Mouse (Mus musculus) lung, postnatal 4 days (tissue): ENCODE results near the gene Slc4a4.

Experiments
- DNase-seq, 2 experiments: peaks; one replicate each; pipeline ENCODE4 v3.0.0; 2021

Slc4a4 gene

GRCm38 (mm10) chr5:89198501-89198900 lies 311.9 kb downstream of the Slc4a4 start:
- DNase-seq = no peak

- DNase-seq = no peak
These were observed 323.5 kb downstream of the Slc4a4 start for GRCm38 (mm10) chr5:89209973-89210703.

GRCm38 (mm10) chr5:89211057-89211456 lies 324.4 kb downstream of the Slc4a4 start:
- no peak for DNase-seq

- DNase-seq = peak; percentile 7 to 27
These were observed 331.6 kb downstream of the Slc4a4 start for GRCm38 (mm10) chr5:89218222-89218621.

- no peak for DNase-seq
These were observed 332.1 kb downstream of the Slc4a4 start for GRCm38 (mm10) chr5:89218709-89219108.

- peak; percentile 32 to 39 for DNase-seq
These were observed 335.0 kb downstream of the Slc4a4 start for GRCm38 (mm10) chr5:89221658-89222057.

GRCm38 (mm10) chr5:89223061-89223740 lies 336.6 kb downstream of the Slc4a4 start:
- DNase-seq = peak in 1 of 2 experiments; percentile 1

- peak in 1 of 2 experiments; percentile 2 for DNase-seq
These were observed 337.2 kb downstream of the Slc4a4 start for GRCm38 (mm10) chr5:89223744-89224368.

- no peak for DNase-seq
These were observed 341.3 kb downstream of the Slc4a4 start for GRCm38 (mm10) chr5:89227948-89228347.

GRCm38 (mm10) chr5:89229606-89230005 lies 343.0 kb downstream of the Slc4a4 start:
- no peak for DNase-seq

- DNase-seq = no peak
These were observed 345.7 kb downstream of the Slc4a4 start for GRCm38 (mm10) chr5:89232313-89232712.

- no peak for DNase-seq
These were observed 365.2 kb downstream of the Slc4a4 start for GRCm38 (mm10) chr5:89251806-89252205.

GRCm38 (mm10) chr5:89259804-89260492 lies 373.3 kb downstream of the Slc4a4 start:
- no peak for DNase-seq

GRCm38 (mm10) chr5:89277049-89277448 lies 390.4 kb downstream of the Slc4a4 start:
- DNase-seq = peak; percentile 8 to 36

- DNase-seq = peak; percentile 35 to 61
These were observed 391.0 kb downstream of the Slc4a4 start for GRCm38 (mm10) chr5:89277616-89278015.

- DNase-seq = no peak
These were observed 391.7 kb downstream of the Slc4a4 start for GRCm38 (mm10) chr5:89278309-89278708.

- no peak for DNase-seq
These were observed 393.8 kb downstream of the Slc4a4 start for GRCm38 (mm10) chr5:89280312-89280863.
